In genomic region chr9:84036046-84036445, GRCm38 (mm10) we compare ENCODE assay signal across 27 mouse cellular contexts.
DNase-seq lines count a peak whose midpoint lies in the region; ATAC-seq and TF ChIP-seq lines count a peak whose summit lies in the region.
"Had no signal": no experiment of that assay in that cellular context is flagged by ENCODE, and none has a peak within 500 bp of the region (broad histone marks: within the 10 kb centered on the region; RNA-seq: fewer than 3 reads in every experiment).

No protein-coding gene starts in this region.

- no peak overlapping the region for H3K4me2 ChIP-seq in lung, embryonic 16.5 days (ENCODE audit: low read depth, low read length)
- no peak overlapping the region for H3K4me2 ChIP-seq in embryonic facial prominence, embryonic 15.5 days (replicated peaks)
- H3K4me2 ChIP-seq in stomach, embryonic 16.5 days (ENCODE audit: low read depth, low read length) = no peak overlapping the region
- H3K4me2 ChIP-seq: embryonic facial prominence, embryonic 12.5 days; heart, embryonic 11.5 days; heart, embryonic 15.5 days; hindbrain, embryonic 13.5 days; intestine, embryonic 15.5 days had no signal

- no peaks in the 10 kb centered on the region for H3K36me3 ChIP-seq in lung, embryonic 16.5 days (ENCODE audit: control insufficient read depth, insufficient read depth, low read length)
- no peaks in the 10 kb centered on the region for H3K36me3 ChIP-seq in embryonic facial prominence, embryonic 15.5 days
- H3K36me3 ChIP-seq in stomach, embryonic 16.5 days (ENCODE audit: control insufficient read depth, insufficient read depth, low read length) = no peaks in the 10 kb centered on the region
- H3K36me3 ChIP-seq in forebrain, embryonic 10.5 days (replicated peaks) = no peaks in the 10 kb centered on the region
- H3K36me3 ChIP-seq: embryonic facial prominence, embryonic 12.5 days; heart, embryonic 15.5 days; hindbrain, embryonic 10.5 days; hindbrain, embryonic 13.5 days; intestine, embryonic 15.5 days had no signal

- H3K27me3 ChIP-seq in lung, embryonic 16.5 days (ENCODE audit: control insufficient read depth, insufficient read depth, low read depth, low read length) = no peaks in the 10 kb centered on the region
- H3K27me3 ChIP-seq in embryonic facial prominence, embryonic 15.5 days = no peaks in the 10 kb centered on the region
- H3K27me3 ChIP-seq in stomach, embryonic 16.5 days (ENCODE audit: control insufficient read depth, insufficient read depth, low read length) = no peaks in the 10 kb centered on the region
- H3K27me3 ChIP-seq in forebrain, embryonic 10.5 days (ENCODE audit: poor library complexity, severe bottlenecking) = no peaks in the 10 kb centered on the region
- H3K27me3 ChIP-seq: embryonic facial prominence, embryonic 12.5 days; heart, embryonic 15.5 days; hindbrain, embryonic 13.5 days; intestine, embryonic 15.5 days had no signal

- peaks cover 2% of the 10 kb centered on the region; the same call in 1 of the 2 replicates for H3K4me1 ChIP-seq in lung, embryonic 16.5 days (replicated peaks; ENCODE audit: control insufficient read depth, insufficient read depth, low read length)
- H3K4me1 ChIP-seq in lung, adult 2 months (ENCODE audit: control insufficient read depth, insufficient read depth, low read length) = no peaks in the 10 kb centered on the region
- peaks cover 34% of the 10 kb centered on the region for H3K4me1 ChIP-seq in embryonic facial prominence, embryonic 15.5 days
- H3K4me1 ChIP-seq in stomach, embryonic 16.5 days (ENCODE audit: control insufficient read depth, insufficient read depth, low read length) = 0 out of 2 replicates have a peak, but pooled peaks cover 2% of the 10 kb centered on the region
- peaks cover 34% of the 10 kb centered on the region for H3K4me1 ChIP-seq in forebrain, embryonic 10.5 days
- H3K4me1 ChIP-seq: intestine, embryonic 15.5 days had no signal

- peak; percentile 21 to 40 for DNase-seq in adrenal gland, postnatal 36 days
- no peak for DNase-seq in adrenal gland, postnatal 25 days
- DNase-seq in lung, adult 2 months = no peak
- DNase-seq in forebrain, embryonic 10.5 days (ENCODE audit: extremely low spot score, low spot score) = no peak
- DNase-seq: adrenal gland, postnatal 10 days; cerebellum, adult 18-20 months; cerebellum, adult 9-10 months; cerebellum, postnatal 14 days; forebrain, postnatal 0 days; gastrocnemius, adult 2 months; gastrocnemius, postnatal 14 days; heart, adult 11 months; heart, postnatal 10 days; heart, postnatal 36 days; kidney, adult 11 months had no signal

- H3K9me3 ChIP-seq in lung, embryonic 16.5 days (ENCODE audit: control insufficient read depth, low read length) = no peaks in the 10 kb centered on the region
- no peaks in the 10 kb centered on the region for H3K9me3 ChIP-seq in embryonic facial prominence, embryonic 15.5 days (replicated peaks)
- no peaks in the 10 kb centered on the region for H3K9me3 ChIP-seq in stomach, embryonic 16.5 days (replicated peaks; ENCODE audit: control insufficient read depth, low read length)
- no peaks in the 10 kb centered on the region for H3K9me3 ChIP-seq in forebrain, embryonic 10.5 days
- H3K9me3 ChIP-seq: embryonic facial prominence, embryonic 12.5 days; heart, embryonic 15.5 days; hindbrain, embryonic 10.5 days; hindbrain, embryonic 13.5 days; intestine, embryonic 15.5 days had no signal

- no peak for ATAC-seq in lung, embryonic 16.5 days (ENCODE audit: low read depth)
- no peak for ATAC-seq in embryonic facial prominence, embryonic 15.5 days (ENCODE audit: insufficient number of reproducible peaks, low FRiP score, low TSS enrichment, low read depth)
- ATAC-seq in stomach, embryonic 16.5 days (ENCODE audit: insufficient read depth, low FRiP score) = no peak
- ATAC-seq: activated CD4-positive, CD25-positive, alpha-beta regulatory T cell, adult 4 months; forebrain, embryonic 14.5 days; forebrain, postnatal 0 days; hindbrain, embryonic 16.5 days; intestine, embryonic 15.5 days had no signal

- H3K9ac ChIP-seq in lung, embryonic 16.5 days (ENCODE audit: low read length) = no peak overlapping the region
- no peak overlapping the region for H3K9ac ChIP-seq in embryonic facial prominence, embryonic 15.5 days
- no peak overlapping the region for H3K9ac ChIP-seq in stomach, embryonic 16.5 days (ENCODE audit: low read length)
- H3K9ac ChIP-seq: embryonic facial prominence, embryonic 12.5 days; forebrain, postnatal 0 days; heart, embryonic 15.5 days; hindbrain, embryonic 13.5 days; intestine, embryonic 15.5 days had no signal

- 0 out of 2 replicates have a peak overlapping the region, but pooled peaks have one; percentile 10 for H3K27ac ChIP-seq in lung, embryonic 16.5 days (ENCODE audit: low read length)
- H3K27ac ChIP-seq in embryonic facial prominence, embryonic 15.5 days (replicated peaks) = peak overlapping the region; percentile 22; the same call in 1 of the 2 replicates
- peak overlapping the region; percentile 48; the same call in 1 of the 2 replicates for H3K27ac ChIP-seq in stomach, embryonic 16.5 days (ENCODE audit: low read length)
- no peak overlapping the region for H3K27ac ChIP-seq in forebrain, embryonic 10.5 days
- H3K27ac ChIP-seq: embryonic facial prominence, embryonic 12.5 days; gastrocnemius, adult 2 months; heart, embryonic 15.5 days; hindbrain, embryonic 10.5 days; hindbrain, embryonic 13.5 days; intestine, embryonic 15.5 days had no signal

- no peak for TF ChIP-seq CTCF in lung, adult 2 months (IDR thresholded peaks at IDR 0.05; ENCODE audit: insufficient read depth, low read length)

- WGBS in lung, embryonic 16.5 days = 73% methylated on average over 8 of the region's 8 CpGs
- WGBS in lung, adult 2 months = 74% methylated on average over 8 of the region's 8 CpGs
- WGBS in embryonic facial prominence, embryonic 15.5 days = 61% methylated on average over 8 of the region's 8 CpGs
- WGBS in stomach, embryonic 16.5 days = 76% methylated on average over 8 of the region's 8 CpGs
- 95% methylated on average over 8 of the region's 8 CpGs for WGBS in forebrain, embryonic 10.5 days

- TF ChIP-seq POLR2A in lung, adult 2 months (IDR thresholded peaks at IDR 0.05; ENCODE audit: borderline replicate concordance, extremely low read depth, low read depth, low read length) = no peak

- no peak overlapping the region for H3K4me3 ChIP-seq in lung, embryonic 16.5 days (ENCODE audit: low read length)
- no peak overlapping the region for H3K4me3 ChIP-seq in lung, adult 2 months (replicated peaks; ENCODE audit: extremely low read depth, low read depth, low read length)
- no peak overlapping the region for H3K4me3 ChIP-seq in embryonic facial prominence, embryonic 15.5 days (replicated peaks)
- H3K4me3 ChIP-seq in stomach, embryonic 16.5 days (replicated peaks; ENCODE audit: low read length) = no peak overlapping the region
- H3K4me3 ChIP-seq in forebrain, embryonic 10.5 days = no peak overlapping the region
- H3K4me3 ChIP-seq: embryonic facial prominence, embryonic 12.5 days; gastrocnemius, adult 2 months; heart, embryonic 15.5 days; hindbrain, embryonic 10.5 days; hindbrain, embryonic 13.5 days; intestine, embryonic 15.5 days had no signal

Comparison
In these comparisons a context has a peak if more than half of its experiments do, and no peak if none do; other contexts are left out.
1. DNase-seq: peak in adrenal gland, postnatal 36 days (2 of 2); none in adrenal gland, postnatal 25 days (single experiment), lung, adult 2 months (single experiment) and forebrain, embryonic 10.5 days (single experiment).